Mouse (Mus musculus) lung, postnatal 36 days (tissue): Measurements from ENCODE around the gene Set.
"Not testable (repeated sequence)": the region's sequence is repeated elsewhere in the genome, so short reads cannot be mapped to it uniquely, and the experiment has no call there.

Experiments
- DNase-seq: peaks from one replicate; pipeline ENCODE4 v3.0.0; 2022; ENCODE audit warnings: mixed read lengths

Set gene

DNA sequence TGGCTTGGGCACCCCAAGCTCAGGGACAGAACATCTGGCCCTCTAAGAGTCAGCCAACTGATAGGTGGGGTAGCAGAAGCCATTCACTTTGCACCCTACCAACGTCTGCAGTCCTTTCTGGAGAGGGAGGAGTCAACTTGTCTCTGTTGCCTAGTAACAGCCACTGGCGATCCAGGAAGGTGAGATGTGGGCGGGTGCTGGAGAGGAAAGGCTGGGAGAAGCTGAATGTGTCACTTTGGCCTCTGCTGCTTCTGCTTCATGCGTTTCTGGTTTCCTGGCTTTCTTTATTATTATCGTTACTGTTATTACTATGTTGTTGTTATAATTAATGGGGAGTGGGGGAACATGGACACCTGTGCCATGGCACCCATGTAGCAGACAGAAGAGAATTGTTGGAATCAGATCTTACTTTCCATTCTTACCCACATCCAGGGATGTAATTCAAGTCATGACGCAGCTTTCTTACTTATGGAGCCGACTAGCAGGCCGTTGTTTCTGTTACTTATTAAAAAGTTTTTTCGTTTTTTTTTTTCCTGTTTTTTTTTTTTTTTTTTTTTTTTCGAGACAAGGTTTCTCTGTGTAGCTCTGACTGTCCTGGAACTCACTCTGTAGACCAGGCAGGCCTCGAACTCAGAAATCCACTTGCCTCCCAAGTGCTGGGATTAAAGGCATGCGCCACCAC is at the start of gene Set:
Set (plus strand) TSS at position 156 of the 682 bp plus-strand sequence.
- DNase-seq: no peak

DNA sequence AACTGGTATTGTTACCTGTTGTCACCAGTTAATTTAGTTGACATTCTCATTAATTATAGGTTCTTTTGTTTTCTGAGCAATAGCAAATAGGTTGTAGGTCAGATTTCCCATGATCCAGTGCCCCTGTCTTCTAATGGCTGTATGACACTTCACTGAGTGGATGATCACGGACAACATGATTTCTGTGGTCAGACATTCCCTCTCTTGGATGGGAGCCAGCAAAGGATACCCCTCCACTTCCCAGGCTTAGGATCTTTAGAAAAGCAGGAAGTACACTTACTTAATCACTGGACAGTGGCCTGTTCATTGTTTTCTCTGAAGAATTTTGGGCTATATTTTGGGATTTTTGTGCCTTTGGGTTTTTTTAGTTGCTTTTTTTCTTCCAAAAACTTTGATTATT is 48.1 kb upstream of the Set start:
- DNase-seq: no peak

DNA sequence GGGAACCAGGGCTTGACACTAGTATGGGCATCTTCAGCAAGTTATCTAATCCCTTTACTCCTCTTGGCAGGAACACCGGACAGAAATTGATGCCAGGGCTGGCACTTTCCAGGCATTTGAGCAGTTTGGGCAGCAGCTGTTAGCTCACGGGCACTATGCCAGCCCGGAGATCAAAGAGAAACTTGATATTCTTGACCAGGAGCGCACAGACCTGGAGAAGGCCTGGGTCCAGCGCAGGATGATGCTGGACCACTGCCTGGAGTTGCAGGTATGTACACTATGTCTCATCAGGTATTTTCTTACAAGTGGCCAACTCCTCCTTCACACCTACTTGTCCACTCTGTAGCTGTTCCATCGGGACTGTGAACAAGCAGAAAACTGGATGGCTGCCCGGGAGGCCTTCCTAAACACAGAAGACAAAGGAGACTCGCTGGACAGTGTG is 46.3 kb upstream of the Set start:
- DNase-seq: peak; percentile 70

DNA sequence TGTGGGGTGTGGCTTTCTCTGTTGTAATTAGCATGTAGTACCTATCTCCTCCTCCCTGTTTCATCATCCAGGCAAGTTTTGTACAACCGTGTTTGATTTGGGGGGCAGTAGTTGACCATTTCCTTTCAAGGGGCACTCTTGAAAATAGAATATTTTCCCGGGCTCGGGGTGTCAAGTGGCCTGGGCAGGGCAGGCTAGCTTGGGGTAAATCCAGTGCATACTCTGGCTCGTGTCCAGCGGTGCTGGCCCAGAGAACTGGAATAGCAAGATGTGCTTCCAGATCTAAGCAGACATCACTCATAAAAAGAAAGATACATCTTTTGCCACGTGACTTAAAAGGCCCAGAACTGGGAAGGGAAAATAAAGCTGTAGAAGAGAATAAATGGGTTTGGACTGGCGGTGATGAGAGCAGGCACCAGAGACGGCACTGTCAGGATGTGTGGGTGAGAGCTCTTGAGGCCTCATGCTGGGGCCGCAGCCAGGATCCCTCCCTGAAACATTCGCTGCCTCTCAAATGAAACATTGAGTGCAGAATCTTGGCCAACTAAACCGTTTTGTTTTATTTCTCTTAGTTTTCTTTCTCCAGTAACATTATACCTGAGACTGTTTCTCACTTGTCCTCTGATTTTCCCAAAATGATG is 42.7 kb upstream of the Set start:
- DNase-seq: peak; percentile 85

DNA sequence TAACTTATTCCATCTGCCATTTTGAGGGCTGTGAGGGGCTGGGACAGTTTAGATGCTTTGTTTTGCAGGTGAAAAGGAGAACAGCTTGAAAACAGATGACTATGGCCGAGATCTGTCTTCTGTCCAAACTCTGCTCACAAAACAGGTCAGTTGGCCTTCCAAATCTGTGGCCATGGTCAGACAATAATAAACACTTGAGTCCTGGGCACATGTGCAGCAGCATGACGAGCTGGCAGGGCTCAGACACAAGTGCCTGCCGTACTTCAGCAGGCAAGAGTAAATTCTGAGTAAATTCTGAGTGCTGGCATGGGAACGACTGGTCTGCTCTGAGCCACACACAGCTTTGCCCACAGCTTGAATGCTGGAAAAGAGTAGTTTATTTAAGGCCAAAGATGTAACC is 31.7 kb upstream of the Set start:
- no peak for DNase-seq

DNA sequence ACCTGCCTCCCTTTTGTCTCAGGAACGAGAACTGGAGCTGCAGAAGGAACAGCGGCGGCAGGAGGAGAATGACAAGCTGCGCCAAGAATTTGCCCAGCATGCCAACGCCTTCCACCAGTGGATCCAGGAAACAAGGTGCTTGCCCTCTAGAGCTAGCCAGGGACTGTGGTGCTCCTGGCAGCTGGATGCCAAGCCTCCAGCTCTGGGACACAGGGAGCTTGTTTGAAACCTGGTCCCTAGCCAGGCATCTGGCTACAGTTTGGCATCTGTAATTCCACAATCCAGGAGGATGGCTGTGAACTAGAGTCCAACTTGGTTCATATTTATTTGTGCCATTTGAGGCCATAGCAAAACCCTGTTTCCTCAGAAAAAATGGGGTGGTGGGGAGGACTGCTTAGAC is 30.2 kb upstream of the Set start:
- DNase-seq: no peak

DNA sequence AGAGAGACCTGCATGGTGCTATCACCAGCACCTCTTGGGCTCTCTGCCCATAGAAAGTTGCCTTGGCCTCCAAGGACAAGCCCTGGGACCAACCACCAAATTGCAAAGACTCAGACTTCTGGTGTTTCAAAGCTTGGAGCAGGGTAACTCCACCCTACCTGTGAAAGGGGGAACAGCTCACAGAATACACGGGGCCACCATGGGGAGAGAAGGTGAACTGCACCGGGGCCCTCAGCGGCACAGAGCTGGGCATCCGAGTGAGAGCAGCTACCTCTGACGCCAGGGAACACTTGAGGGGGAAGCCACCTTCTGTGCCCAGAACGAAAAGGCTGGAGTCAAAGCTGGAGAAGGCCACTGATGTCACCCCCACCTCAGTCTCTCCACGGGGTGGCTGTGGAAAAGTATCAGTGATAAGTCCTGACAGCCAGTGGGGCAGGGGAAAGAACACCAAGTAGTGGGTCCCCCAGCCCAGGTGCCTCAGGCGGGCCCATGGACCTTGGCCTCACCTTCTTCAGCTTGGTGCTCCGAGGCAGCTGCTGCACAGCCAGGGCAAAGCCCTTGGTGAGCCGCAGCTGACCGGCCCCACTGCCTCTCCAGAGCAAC is 24.8 kb upstream of the Set start:
- DNase-seq: no peak

DNA sequence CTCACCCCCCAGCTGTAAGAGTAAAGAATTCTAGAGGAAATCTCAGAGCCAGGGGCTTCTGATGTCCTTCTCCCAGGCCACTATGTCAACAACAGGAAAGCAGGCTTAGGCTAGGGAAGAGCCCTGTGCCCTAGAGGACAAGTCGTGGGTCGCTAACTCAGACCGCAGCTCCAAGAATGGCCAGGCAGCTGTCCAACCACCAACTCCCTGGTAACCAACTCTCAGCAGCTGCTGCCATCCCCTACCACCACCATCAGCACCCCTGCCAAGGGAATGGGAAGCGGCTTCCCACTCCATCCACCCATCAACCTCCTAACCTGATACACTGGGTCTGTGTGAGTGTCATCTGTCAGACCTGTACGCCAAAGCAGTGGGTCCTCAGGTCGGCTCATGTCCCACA is 24.2 kb upstream of the Set start:
- no peak for DNase-seq

DNA sequence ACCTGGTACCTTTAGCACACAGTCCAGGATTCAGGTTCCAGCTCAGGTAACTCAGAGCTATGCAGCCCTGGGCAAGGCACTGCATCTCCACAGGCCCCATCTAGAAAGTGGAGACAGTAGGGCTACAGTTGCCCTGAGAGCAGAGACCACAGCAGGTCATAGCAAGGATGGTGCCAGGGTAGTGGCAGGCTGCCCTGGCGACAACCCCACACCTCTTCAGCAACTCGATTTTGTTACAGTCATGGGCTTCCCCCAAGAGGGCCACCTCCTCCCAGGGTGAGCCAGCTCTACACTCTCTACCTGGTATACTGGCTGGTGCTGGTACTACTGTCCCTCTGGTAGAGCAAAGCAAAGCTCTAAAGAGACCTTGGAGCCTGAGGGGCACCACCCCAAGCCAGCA is 19.4 kb upstream of the Set start:
- DNase-seq: no peak

DNA sequence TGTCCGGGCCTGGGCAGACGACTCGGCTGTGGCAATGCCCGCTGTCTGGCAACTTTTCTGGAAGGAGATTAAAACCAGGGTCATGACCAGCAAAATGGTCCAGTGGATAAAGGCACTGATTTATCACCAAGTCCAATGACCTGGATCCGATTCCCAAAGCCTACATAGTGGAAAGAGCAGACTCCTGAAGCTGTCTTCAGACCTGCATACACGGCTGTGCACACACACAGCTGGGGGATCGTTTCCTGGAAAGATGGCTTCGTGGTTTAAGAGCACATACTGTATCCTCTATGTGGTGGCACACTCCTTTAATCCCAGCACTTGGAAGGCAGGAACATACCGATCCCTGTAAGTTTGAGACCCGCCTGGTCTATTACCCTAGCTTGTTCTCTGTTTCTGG is 18.8 kb upstream of the Set start:
- DNase-seq: no peak

DNA sequence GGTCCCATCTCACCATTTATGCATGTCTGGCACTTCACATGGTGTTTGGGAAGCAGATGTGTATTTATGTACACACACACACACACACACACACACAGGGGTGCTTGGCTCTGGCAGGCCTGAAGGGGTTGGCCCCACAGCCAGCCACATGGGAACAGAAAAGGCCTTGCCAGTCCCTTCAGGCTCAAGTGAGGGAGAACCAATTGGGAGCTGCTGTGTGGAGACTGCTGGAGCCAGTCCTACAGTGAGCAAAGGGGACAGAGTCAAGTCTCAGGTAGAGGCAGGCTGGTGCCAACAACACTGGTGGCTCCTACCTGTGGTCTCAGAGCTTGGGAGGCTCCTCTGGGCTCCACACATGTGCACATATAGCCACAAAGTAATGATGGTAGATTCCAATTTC is 17.5 kb upstream of the Set start:
- no peak for DNase-seq

DNA sequence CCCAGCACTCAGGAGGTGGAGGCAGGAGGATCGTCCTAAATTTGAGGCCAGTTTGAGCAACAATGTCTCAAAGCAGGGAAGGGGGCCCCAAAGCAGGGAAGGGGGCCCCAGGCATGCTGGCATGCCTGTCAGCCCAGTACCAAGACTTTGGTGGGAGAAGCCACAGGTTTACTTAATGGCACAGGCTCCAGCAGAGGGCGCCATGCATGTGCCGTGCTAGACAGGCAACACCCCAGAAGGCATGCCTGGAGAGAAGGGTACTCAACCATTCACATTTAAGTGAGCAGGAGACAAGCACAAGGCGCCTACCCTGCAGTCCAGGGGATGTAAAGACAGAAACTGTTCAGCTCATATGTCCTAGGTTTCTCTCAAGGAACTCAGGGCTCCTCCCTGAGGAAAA is 14.7 kb upstream of the Set start:
- peak; percentile 92 for DNase-seq

DNA sequence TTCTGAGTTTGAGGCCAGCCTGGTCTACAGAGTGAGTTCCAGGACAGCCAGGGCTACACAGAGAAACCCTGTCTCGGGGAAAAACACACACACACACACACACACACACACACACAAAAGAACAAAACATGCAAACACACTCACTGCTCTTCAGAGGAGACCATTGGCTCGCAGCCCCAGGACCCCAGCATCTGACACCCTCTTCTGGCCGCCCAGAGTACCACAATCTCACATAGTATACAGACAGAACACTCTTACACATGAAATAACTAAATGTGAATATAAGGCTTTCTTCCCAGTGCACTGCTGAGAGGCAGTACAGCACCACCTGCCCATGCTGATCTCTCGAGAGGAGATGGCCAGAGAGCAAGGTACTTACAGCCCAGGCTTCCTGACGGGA is 12.6 kb upstream of the Set start:
- no peak for DNase-seq

DNA sequence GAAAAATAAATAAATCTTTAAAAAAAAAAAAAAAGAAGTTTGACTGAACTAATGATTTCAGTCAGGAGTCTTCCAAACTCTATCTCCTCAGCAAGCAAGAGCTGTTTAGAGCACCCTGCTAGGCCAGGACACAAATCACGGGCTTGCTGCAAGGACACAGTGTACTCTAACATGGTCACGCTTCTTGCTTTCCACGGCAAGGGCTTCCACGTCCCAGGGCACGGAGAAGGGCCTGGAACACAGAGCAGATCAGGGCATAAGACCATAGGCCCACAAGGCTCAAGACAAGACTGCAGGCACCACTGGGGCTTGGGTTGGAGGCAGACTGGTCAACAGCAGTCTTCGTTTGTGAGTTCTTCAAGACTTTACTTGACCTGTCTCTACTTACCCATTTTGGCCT is 10.1 kb upstream of the Set start:
- no peak for DNase-seq

DNA sequence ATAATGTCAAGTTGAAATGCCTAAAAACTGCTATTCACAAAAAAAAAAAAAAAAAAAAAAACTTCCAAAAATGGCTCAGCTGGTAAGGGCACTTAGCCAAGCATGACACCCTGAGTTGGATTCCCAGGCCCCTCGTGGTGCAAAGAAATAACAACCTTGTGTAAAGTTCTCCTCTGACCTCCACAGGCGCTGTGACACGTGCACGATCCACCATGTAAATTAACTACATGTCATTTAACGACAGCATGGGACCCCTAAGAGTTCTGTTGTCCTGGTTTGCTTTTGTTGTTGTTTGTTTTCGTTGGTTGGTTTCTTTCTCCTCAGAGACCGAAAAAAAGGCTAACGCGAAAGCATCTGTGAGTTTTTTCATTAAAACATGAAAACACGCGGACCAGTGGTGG is 9.1 kb upstream of the Set start:
- no peak for DNase-seq

DNA sequence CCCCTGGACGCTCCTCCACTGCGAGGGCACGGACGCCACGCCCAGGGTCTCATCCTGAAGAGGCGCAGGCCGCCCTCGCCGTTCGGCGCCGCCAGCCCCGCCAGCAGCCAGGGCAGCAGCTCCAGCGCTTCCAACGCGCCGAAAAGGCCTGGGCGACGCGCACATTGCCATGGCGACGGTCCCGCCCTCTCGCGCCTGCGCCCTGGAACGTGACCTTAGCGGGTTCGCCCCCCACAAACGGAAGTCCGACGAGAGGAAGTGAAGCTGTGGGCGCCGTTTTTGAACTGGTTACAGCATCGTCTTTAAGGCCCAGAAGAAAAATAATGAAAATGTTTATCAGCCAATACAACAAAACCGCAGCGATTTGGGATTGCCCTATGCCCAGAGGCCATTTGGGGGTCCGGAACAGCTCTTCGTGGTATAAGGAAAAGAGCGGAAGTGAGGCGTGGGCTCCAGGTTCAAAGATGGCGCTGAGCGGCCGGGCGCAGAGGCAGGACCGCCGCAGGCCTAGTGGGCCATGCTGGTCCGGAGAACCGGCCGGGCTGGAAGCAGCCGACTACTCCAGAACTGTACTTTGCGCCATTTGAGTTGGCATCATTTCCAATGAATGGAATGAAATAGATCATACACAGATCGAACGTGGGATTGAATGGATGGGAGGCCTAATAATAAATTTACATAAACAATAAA is 8.3 kb upstream of the Set start, which contains the start of gene Wdr34:
Wdr34 (minus strand) TSS at position 183 of the 690 bp plus-strand sequence.
- DNase-seq: peak; percentile 98

DNA sequence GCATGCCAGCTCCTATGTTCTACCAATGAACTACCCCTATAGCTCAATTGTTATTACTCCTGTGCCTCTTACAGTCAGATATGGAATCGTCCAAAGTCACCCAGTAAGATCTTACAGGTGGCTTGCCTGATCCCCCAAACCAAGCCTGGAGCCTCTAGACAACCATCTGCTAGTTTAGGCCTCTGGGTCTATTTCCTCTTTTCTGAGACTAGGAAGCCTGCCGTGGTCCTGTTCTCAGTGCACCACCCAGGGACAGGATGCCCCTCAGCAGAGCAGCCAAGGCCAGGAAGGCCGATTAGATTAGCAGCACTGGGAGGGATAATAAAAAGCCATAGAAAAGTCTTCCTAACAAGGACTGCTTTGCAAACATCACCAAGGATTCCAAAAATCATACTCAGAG is 7.3 kb upstream of the Set start:
- no peak for DNase-seq

DNA sequence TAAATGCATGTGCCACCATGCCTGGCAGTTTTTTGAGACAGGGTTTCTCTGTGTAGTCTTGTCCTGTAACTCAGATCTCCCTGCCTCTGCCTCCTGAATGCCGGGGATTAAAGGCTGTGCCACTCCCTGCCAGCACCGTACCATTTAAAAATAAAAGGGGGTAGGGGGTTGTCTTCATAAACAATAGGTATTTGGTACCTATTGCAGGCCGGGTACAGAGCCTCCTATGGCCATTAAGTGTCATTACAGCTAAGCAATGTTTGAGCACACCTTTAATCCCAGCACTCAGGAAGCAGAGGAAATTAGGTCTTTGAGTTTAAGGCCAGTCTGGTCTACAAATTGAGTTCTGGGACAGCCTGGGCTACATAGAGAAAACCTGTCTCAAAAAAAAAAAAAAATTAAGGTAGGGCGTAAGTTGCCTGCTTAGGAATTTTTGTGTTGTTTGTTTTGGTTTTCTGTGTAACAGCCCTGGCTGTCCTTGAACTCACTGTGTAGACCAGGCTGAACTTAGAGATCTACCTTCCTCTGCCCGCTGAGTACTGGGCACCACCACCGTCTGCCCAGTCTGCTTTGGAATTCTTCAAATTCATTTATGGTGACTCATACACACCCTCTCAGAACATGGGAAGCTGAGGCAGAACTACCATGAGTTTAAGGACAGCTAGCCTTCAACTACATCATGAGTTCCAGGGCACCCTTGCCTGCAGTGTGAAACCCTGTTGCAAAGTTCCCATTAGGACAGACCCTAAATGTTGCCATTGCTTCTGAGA is 5.0 kb upstream of the Set start:
- DNase-seq: no peak

DNA sequence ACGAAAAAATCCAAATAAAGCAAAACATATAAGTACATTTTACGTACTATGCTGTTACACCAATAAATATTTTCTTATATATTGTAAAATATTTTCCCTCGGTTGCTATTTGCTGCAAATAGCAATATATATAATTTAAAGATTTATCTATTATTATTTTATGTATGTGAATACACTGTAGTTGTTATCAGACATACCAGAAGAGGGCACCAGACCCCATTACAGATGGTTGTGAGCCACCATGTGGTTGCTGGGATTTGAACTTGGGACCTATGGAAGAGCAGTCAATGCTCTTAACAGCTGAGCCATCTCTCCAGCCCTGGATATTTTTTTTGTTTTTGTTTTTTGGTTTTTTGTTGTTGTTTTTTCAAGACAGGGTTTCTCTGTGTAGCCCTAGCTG is 1.9 kb upstream of the Set start:
- not testable (repeated sequence) for DNase-seq

DNA sequence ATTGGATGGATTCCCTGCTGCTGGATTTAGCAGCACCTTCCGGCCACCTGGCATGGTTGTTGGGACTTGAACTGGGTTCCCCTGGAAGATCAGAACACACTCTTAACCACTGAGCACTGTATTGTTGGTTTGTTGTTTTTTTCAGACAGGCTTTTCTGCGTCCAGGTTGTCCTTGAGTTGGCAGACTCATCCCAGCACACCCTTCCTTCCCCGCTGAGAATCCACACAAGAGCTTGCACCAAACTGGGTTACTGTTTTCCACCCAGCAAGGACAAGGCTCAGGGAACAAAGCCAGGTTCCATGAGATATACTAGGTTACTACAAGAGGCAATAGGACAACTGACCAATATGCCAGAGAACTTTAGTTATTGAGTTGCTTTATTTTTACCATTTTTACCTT is 442 bp upstream of the Set start:
- no peak for DNase-seq

DNA sequence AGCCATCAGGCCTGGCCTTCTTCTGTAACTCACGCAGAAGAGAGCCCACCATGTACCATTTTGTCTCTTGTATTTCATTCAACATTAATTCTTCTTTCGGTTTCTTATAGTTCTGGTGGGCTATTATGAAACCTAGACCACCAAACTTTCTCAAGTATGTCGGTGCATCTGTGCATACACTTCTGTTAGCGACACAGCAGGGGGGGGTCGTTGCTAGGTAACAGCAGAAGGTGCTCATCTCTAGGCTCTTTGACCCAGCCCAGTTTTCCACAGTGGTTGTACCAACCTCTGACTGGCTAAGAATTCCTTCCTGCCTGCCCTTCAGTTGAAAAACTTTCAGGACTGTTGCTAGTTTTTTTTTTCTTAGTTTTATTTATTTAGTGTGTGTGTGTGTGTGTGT is 1.2 kb downstream of the Set start:
- DNase-seq: no peak

DNA sequence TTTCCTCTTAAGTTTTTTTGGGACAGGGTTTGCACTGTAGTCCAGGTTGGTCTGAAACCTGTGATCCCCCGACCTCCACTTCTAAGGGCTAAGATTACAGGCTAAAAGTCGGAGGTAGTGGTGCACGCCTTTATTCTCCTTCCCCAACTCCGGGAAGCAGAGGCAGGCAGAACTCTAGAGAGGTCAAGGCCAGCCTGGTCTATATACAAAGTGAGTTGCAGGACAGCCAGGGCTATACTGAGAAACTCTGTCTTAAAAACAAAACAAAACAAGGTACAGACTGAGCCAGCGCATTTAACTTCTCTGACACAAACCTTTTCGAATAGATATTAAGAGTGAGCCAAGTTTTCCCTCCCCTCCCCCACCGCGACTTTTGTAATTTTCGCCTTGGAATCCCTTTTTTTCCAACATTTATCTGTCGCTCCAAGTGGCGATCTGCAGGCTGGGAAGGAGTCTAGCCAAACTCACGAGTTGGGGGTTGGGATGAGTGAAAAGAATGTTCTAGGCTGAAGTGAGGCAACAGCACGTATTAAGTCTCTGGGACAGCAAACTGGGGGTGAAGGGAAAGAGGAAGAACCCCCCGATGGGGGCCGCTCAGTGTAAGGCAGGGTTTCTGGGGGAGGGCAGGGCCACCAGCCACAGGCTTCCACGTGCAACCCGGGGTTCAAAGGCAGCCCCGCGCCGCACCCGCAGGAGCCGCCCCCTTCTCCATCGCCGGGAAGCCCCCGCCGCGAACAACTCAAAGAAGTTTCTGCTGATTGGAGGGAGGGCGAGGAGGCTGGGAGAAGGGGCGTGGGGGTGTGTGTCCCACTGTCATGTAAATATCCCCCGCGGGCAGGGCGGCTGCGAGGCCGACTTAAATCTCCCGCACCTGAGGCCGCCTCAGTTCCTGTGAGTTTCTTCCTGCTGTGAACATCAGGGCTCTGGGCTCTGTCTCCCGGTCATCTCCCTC is 4.3 kb downstream of the Set start:
- peak; percentile 51 for DNase-seq
